Mouse (Mus musculus): ENCODE data around the gene Vezt. TPM values are rescaled to one million over a fixed set of nuclear protein-coding genes. Genes with fewer than 3 reads are reported as not detected.

Vezt gene
- polyA plus RNA-seq, 1 experiment, result 10.2 TPM

- Histone ChIP-seq H3K27me3 (ENCODE audit: control insufficient read depth, insufficient read depth, insufficient read length) (no peaks in the 10 kb centered on the region), H3K4me3 (ENCODE audit: insufficient read depth, poor library complexity, severe bottlenecking) (no peak overlapping the region), H3K36me3 (ENCODE audit: control insufficient read depth, insufficient read depth) (peaks cover 30% of the 10 kb centered on the region), H3ac (ENCODE audit: control insufficient read depth, insufficient read length, low read depth) (no peak overlapping the region), H3K79me3 (ENCODE audit: low read depth) (no peaks in the 10 kb centered on the region), H3K79me2 (ENCODE audit: control insufficient read depth, insufficient read depth) (no peaks in the 10 kb centered on the region)
- TF ChIP-seq CEBPB (IDR thresholded peaks at IDR 0.05; ENCODE audit: low read depth) (no peak), MYOG (IDR thresholded peaks at IDR 0.05; ENCODE audit: control insufficient read depth, extremely low read depth, insufficient read length) (no peak), CTCF (IDR thresholded peaks at IDR 0.05; ENCODE audit: control insufficient read depth, insufficient read depth, insufficient read length) (no peak), FOSL1 (IDR thresholded peaks at IDR 0.05; ENCODE audit: insufficient read depth, low read length, poor library complexity, severe bottlenecking) (no peak), USF1 (IDR thresholded peaks at IDR 0.05; ENCODE audit: low read depth) (no peak), MYOD1 (IDR thresholded peaks at IDR 0.05; ENCODE audit: control insufficient read depth, insufficient read length, low read depth) (no peak), MAX (IDR thresholded peaks at IDR 0.05) (no peak)
Observed at GRCm38 (mm10) chr10:93985357-93985756, 50.3 kb downstream of the Vezt start.

DNA sequence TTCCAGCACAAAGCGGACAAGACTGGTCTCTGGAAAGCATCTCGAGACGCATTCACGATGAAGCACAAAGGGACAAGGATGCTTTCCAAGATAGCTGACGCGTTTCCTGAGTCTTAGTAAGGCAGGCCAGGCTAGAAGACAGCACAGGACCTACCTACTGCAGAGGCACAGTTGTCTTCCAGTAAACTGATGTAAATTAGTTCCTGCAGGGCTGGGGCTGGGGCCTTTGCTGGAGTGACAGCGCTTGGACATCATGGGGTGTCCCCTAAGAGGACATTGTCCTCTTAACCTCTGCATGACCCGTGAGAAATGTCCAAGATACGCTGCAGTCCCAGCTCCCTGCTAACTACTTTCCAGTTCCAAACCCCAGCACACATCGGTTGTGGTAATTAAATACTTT, 66.3 kb downstream of the Vezt start:
- Histone ChIP-seq H3ac (ENCODE audit: control insufficient read depth, insufficient read length, low read depth) (no peak overlapping the region), H3K36me3 (ENCODE audit: control insufficient read depth, insufficient read depth) (peaks cover 15% of the 10 kb centered on the region), H3K4me3 (ENCODE audit: insufficient read depth, poor library complexity, severe bottlenecking) (no peak overlapping the region), H3K27me3 (ENCODE audit: control insufficient read depth, insufficient read depth, insufficient read length) (no peaks in the 10 kb centered on the region), H3K79me3 (ENCODE audit: low read depth) (no peaks in the 10 kb centered on the region), H3K79me2 (ENCODE audit: control insufficient read depth, insufficient read depth) (no peaks in the 10 kb centered on the region)
- TF ChIP-seq FOSL1 (IDR thresholded peaks at IDR 0.05; ENCODE audit: insufficient read depth, low read length, poor library complexity, severe bottlenecking), result no peak
- no peak for TF ChIP-seq MYOD1 (IDR thresholded peaks at IDR 0.05; ENCODE audit: control insufficient read depth, insufficient read length, low read depth)
- TF ChIP-seq CEBPB (IDR thresholded peaks at IDR 0.05; ENCODE audit: low read depth), result no peak
- no peak for TF ChIP-seq MYOG (IDR thresholded peaks at IDR 0.05; ENCODE audit: control insufficient read depth, extremely low read depth, insufficient read length)
- no peak for TF ChIP-seq USF1 (IDR thresholded peaks at IDR 0.05; ENCODE audit: low read depth)
- no peak for TF ChIP-seq CTCF (IDR thresholded peaks at IDR 0.05; ENCODE audit: control insufficient read depth, insufficient read depth, insufficient read length)
- no peak for TF ChIP-seq MAX (IDR thresholded peaks at IDR 0.05)

DNA sequence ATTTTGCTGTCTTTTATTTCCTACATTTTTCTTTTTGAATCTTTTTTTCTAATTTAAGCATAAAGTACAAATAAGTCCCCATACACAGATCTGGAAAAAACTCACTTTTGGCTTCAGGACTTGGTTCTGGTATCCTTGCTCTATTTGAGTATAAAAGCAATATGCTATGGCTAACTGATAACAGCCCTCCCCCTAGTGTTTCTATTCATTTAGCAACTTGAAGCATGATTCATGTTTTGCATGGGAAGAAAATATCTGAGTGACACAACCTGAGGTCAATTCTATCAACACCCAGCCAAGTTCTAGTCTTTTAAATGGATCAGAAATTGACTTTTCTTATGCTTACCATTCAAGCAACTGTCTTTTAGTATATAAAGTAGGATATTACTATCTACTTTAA, 68.1 kb downstream of the Vezt start:
- TF ChIP-seq CEBPB (IDR thresholded peaks at IDR 0.05; ENCODE audit: low read depth), result no peak
- TF ChIP-seq MYOD1 (IDR thresholded peaks at IDR 0.05; ENCODE audit: control insufficient read depth, insufficient read length, low read depth), result no peak
- no peak for TF ChIP-seq USF1 (IDR thresholded peaks at IDR 0.05; ENCODE audit: low read depth)
- TF ChIP-seq MAX (IDR thresholded peaks at IDR 0.05), result no peak
- no peak for TF ChIP-seq FOSL1 (IDR thresholded peaks at IDR 0.05; ENCODE audit: insufficient read depth, low read length, poor library complexity, severe bottlenecking)
- no peak for TF ChIP-seq MYOG (IDR thresholded peaks at IDR 0.05; ENCODE audit: control insufficient read depth, extremely low read depth, insufficient read length)
- TF ChIP-seq CTCF (IDR thresholded peaks at IDR 0.05; ENCODE audit: control insufficient read depth, insufficient read depth, insufficient read length), result no peak
- H3K79me2 ChIP-seq (ENCODE audit: control insufficient read depth, insufficient read depth), result no peaks in the 10 kb centered on the region
- H3K27me3 ChIP-seq (ENCODE audit: control insufficient read depth, insufficient read depth, insufficient read length), result no peaks in the 10 kb centered on the region
- no peaks in the 10 kb centered on the region for H3K79me3 ChIP-seq (ENCODE audit: low read depth)
- peaks cover 9% of the 10 kb centered on the region for H3K36me3 ChIP-seq (ENCODE audit: control insufficient read depth, insufficient read depth)
- H3ac ChIP-seq (ENCODE audit: control insufficient read depth, insufficient read length, low read depth), result no peak overlapping the region
- no peak overlapping the region for H3K4me3 ChIP-seq (ENCODE audit: insufficient read depth, poor library complexity, severe bottlenecking)

- H3K27me3 ChIP-seq (ENCODE audit: control insufficient read depth, insufficient read depth, insufficient read length), result no peaks in the 10 kb centered on the region
- no peak overlapping the region for H3ac ChIP-seq (ENCODE audit: control insufficient read depth, insufficient read length, low read depth)
- no peaks in the 10 kb centered on the region for H3K79me3 ChIP-seq (ENCODE audit: low read depth)
- H3K4me3 ChIP-seq (ENCODE audit: insufficient read depth, poor library complexity, severe bottlenecking), result no peak overlapping the region
- H3K36me3 ChIP-seq (ENCODE audit: control insufficient read depth, insufficient read depth), result no peaks in the 10 kb centered on the region
- H3K79me2 ChIP-seq (ENCODE audit: control insufficient read depth, insufficient read depth), result no peaks in the 10 kb centered on the region
- TF ChIP-seq MYOD1 (IDR thresholded peaks at IDR 0.05; ENCODE audit: control insufficient read depth, insufficient read length, low read depth), result no peak
- TF ChIP-seq USF1 (IDR thresholded peaks at IDR 0.05; ENCODE audit: low read depth), result no peak
- TF ChIP-seq MAX (IDR thresholded peaks at IDR 0.05), result no peak
- no peak for TF ChIP-seq CEBPB (IDR thresholded peaks at IDR 0.05; ENCODE audit: low read depth)
- TF ChIP-seq CTCF (IDR thresholded peaks at IDR 0.05; ENCODE audit: control insufficient read depth, insufficient read depth, insufficient read length), result no peak
- no peak for TF ChIP-seq FOSL1 (IDR thresholded peaks at IDR 0.05; ENCODE audit: insufficient read depth, low read length, poor library complexity, severe bottlenecking)
- no peak for TF ChIP-seq MYOG (IDR thresholded peaks at IDR 0.05; ENCODE audit: control insufficient read depth, extremely low read depth, insufficient read length)
Observed at GRCm38 (mm10) chr10:93954023-93954422, 81.6 kb downstream of the Vezt start.

DNA sequence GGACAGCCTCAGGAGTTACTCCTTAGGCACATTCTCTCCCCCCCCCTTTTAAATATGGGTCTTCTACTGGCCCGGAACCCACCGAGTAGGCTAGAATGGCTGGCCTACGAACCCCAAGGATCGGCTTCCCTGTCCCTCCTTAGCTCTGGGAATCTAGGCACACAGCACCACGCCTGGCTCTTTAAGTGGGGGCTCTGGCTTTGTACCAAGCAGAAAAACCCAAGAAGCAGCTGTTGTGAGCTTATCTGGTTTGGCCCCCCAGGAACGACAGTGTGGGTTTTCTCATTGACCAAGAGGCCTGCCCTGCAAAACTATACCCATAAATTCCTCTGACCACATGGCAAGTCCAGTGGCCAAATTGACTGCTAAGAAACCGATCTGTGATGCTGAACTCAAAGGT, 82.1 kb downstream of the Vezt start:
- Histone ChIP-seq H3K27me3 (ENCODE audit: control insufficient read depth, insufficient read depth, insufficient read length) (no peaks in the 10 kb centered on the region), H3K79me2 (ENCODE audit: control insufficient read depth, insufficient read depth) (no peaks in the 10 kb centered on the region), H3K79me3 (ENCODE audit: low read depth) (no peaks in the 10 kb centered on the region), H3K4me3 (ENCODE audit: insufficient read depth, poor library complexity, severe bottlenecking) (no peak overlapping the region), H3K36me3 (ENCODE audit: control insufficient read depth, insufficient read depth) (no peaks in the 10 kb centered on the region), H3ac (ENCODE audit: control insufficient read depth, insufficient read length, low read depth) (no peak overlapping the region)
- no peak for TF ChIP-seq USF1 (IDR thresholded peaks at IDR 0.05; ENCODE audit: low read depth)
- TF ChIP-seq MYOD1 (IDR thresholded peaks at IDR 0.05; ENCODE audit: control insufficient read depth, insufficient read length, low read depth), result peak; percentile 91

GRCm38 (mm10) chr10:93950991-93951390, 84.6 kb downstream of the Vezt start:
- Histone ChIP-seq H3K36me3 (ENCODE audit: control insufficient read depth, insufficient read depth) (no peaks in the 10 kb centered on the region), H3K79me3 (ENCODE audit: low read depth) (no peaks in the 10 kb centered on the region), H3K4me3 (ENCODE audit: insufficient read depth, poor library complexity, severe bottlenecking) (no peak overlapping the region), H3ac (ENCODE audit: control insufficient read depth, insufficient read length, low read depth) (no peak overlapping the region), H3K79me2 (ENCODE audit: control insufficient read depth, insufficient read depth) (no peaks in the 10 kb centered on the region), H3K27me3 (ENCODE audit: control insufficient read depth, insufficient read depth, insufficient read length) (no peaks in the 10 kb centered on the region)
- TF ChIP-seq MAX (IDR thresholded peaks at IDR 0.05), result no peak
- no peak for TF ChIP-seq MYOG (IDR thresholded peaks at IDR 0.05; ENCODE audit: control insufficient read depth, extremely low read depth, insufficient read length)
- TF ChIP-seq CTCF (IDR thresholded peaks at IDR 0.05; ENCODE audit: control insufficient read depth, insufficient read depth, insufficient read length), result no peak
- TF ChIP-seq FOSL1 (IDR thresholded peaks at IDR 0.05; ENCODE audit: insufficient read depth, low read length, poor library complexity, severe bottlenecking), result no peak
- TF ChIP-seq CEBPB (IDR thresholded peaks at IDR 0.05; ENCODE audit: low read depth), result no peak
- TF ChIP-seq MYOD1 (IDR thresholded peaks at IDR 0.05; ENCODE audit: control insufficient read depth, insufficient read length, low read depth), result no peak
- TF ChIP-seq USF1 (IDR thresholded peaks at IDR 0.05; ENCODE audit: low read depth), result no peak
